ENCODE assay signal across 8 mouse cellular contexts in genomic region chrX:59133416-59133815, GRCm38 (mm10).
DNase-seq lines count a peak whose midpoint lies in the region; ATAC-seq and TF ChIP-seq lines count a peak whose summit lies in the region.

No protein-coding gene starts in this region.

- no peaks in the 10 kb centered on the region for H3K36me3 ChIP-seq in hindbrain, embryonic 16.5 days (ENCODE audit: control insufficient read depth, insufficient read depth, low read length)
- H3K36me3 ChIP-seq in testis, adult 2 months (ENCODE audit: control insufficient read depth, insufficient read depth, low read length) = no peaks in the 10 kb centered on the region

- peak overlapping the region; percentile 64 for H3K4me2 ChIP-seq in hindbrain, embryonic 16.5 days (ENCODE audit: low read length)

- ATAC-seq in hindbrain, embryonic 16.5 days = peak; percentile 31
- ATAC-seq in activated CD4-positive, CD25-positive, alpha-beta regulatory T cell, adult 4 months = no peak

- no peak for TF ChIP-seq POLR2A in testis, adult 2 months (IDR thresholded peaks at IDR 0.05; ENCODE audit: control insufficient read depth, low read depth, low read length)

- peak overlapping the region; percentile 69 for H3K9ac ChIP-seq in hindbrain, embryonic 16.5 days (ENCODE audit: low read depth, low read length)

- no peak for TF ChIP-seq CTCF in testis, adult 2 months (IDR thresholded peaks at IDR 0.05; ENCODE audit: control insufficient read depth, insufficient read depth, insufficient replicate concordance, low read depth, low read length)

- 24% methylated on average over 10 of the region's 10 CpGs for WGBS in hindbrain, embryonic 16.5 days

- H3K27me3 ChIP-seq in hindbrain, embryonic 16.5 days (replicated peaks; ENCODE audit: control insufficient read depth, insufficient read depth, low read length) = no peaks in the 10 kb centered on the region
- H3K27me3 ChIP-seq in testis, adult 2 months (ENCODE audit: control insufficient read depth, insufficient read depth, low read length) = no peaks in the 10 kb centered on the region

- H3K4me1 ChIP-seq in hindbrain, embryonic 16.5 days (ENCODE audit: control insufficient read depth, insufficient read depth, low read depth, low read length) = no peaks in the 10 kb centered on the region
- no peaks in the 10 kb centered on the region; the same call in 1 of the 2 replicates for H3K4me1 ChIP-seq in testis, adult 2 months (ENCODE audit: control insufficient read depth, insufficient read depth, low read length)

- peak; percentile 1 for DNase-seq in adrenal gland, postnatal 10 days
- DNase-seq in adrenal gland, adult 8-10 months = no peak
- DNase-seq in ovary, postnatal 36 days (ENCODE audit: low spot score) = peak; percentile 6
- DNase-seq in ovary, adult 18-20 months (ENCODE audit: low spot score) = no peak
- DNase-seq in mesoderm, embryonic 11.5 days (ENCODE audit: low read depth, low spot score) = peak; percentile 8

- H3K27ac ChIP-seq in hindbrain, embryonic 16.5 days (ENCODE audit: low read depth, low read length) = 0 out of 2 replicates have a peak overlapping the region, but pooled peaks have one; percentile 67
- H3K27ac ChIP-seq in testis, adult 2 months (ENCODE audit: control insufficient read depth, insufficient read depth, low read depth, low read length) = no peak overlapping the region; the same call in 1 of the 2 replicates

- peak overlapping the region; percentile 56 for H3K4me3 ChIP-seq in hindbrain, embryonic 16.5 days (ENCODE audit: low read length)
- peak overlapping the region; percentile 82 for H3K4me3 ChIP-seq in testis, adult 2 months (ENCODE audit: control insufficient read depth, low read depth, low read length)

- no peaks in the 10 kb centered on the region for H3K9me3 ChIP-seq in hindbrain, embryonic 16.5 days (ENCODE audit: control insufficient read depth, low read length)

Comparison
In these comparisons a context has a peak if more than half of its experiments do, and no peak if none do; other contexts are left out.
1. DNase-seq: peak in adrenal gland, postnatal 10 days (single experiment), ovary, postnatal 36 days (single experiment) and mesoderm, embryonic 11.5 days (single experiment); none in adrenal gland, adult 8-10 months (single experiment) and ovary, adult 18-20 months (single experiment).